Mouse (Mus musculus): Measurements from ENCODE around the gene Olfr175-ps1. TPM values are rescaled to one million over a fixed set of nuclear protein-coding genes. Genes with fewer than 3 reads are reported as not detected.

Olfr175-ps1 gene
- not detected in 2 replicates for polyA plus RNA-seq (2015; fragmentation: Nextera tagmentation; extraction: Ambion mirVana)

DNA sequence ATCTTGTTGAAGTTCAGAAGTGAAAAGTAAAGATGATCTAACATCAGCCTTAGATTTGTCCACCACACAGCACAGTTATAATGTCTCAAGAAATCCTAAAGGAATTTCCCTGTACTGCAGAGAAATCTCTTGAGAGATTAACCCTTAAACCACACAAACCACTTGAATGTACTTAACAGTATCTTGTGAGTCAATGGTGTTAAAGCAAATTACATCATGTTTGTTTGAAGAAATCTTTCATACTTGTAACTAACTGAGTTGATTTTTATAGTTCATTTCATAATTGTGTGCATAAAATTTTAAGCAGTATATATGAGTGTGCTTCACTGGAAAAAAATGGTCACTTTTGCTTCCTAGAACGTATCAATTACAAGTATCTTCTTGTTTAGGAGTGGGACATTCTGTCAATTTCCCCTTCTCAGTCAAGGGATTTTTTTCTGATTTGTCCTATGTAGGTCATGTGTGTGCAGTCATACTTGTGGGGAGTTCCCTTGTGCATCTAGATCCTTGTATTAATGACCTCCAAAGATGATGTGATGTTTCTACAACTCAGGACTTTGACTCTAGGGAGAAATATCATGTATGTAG lies at the start of gene Olfr175-ps1:
Gene Olfr175-ps1, minus strand, starts transcription at position 51 of the 588 bp plus-strand sequence.
- WGBS = 73% methylated on average over 1 of the region's 1 CpGs
- Histone ChIP-seq H3K27me3 (replicated peaks; ENCODE audit: control insufficient read depth, insufficient read depth, low read length) (no peaks in the 10 kb centered on the region), H3K27ac (ENCODE audit: low read depth, low read length) (no peak within 1 kb of the TSS), H3K4me2 (replicated peaks; ENCODE audit: low read depth) (no peak within 1 kb of the TSS), H3K4me3 (ENCODE audit: low read depth, low read length) (no peak within 1 kb of the TSS), H3K36me3 (ENCODE audit: control insufficient read depth, insufficient read depth) (no peaks in the 10 kb centered on the region), H3K4me1 (replicated peaks; ENCODE audit: control insufficient read depth, insufficient read depth, low read length) (no peaks in the 10 kb centered on the region), H3K9ac (ENCODE audit: low read depth, low read length) (no peak within 1 kb of the TSS), H3K9me3 (ENCODE audit: control insufficient read depth) (no peaks in the 10 kb centered on the region)
- TF ChIP-seq CTCF (IDR thresholded peaks at IDR 0.05; ENCODE audit: low read depth) = no peak
- ATAC-seq = no peak

GRCm38 (mm10) chr16:58874668-58875067 lies 48.1 kb upstream of the Olfr175-ps1 start, which contains the start of gene Olfr177:
Olfr177 (minus strand) TSS chr16:58874768.
- Histone ChIP-seq H3K36me3 (ENCODE audit: control insufficient read depth, insufficient read depth) (no peaks in the 10 kb centered on the region), H3K27me3 (replicated peaks; ENCODE audit: control insufficient read depth, insufficient read depth, low read length) (no peaks in the 10 kb centered on the region), H3K4me3 (ENCODE audit: low read depth, low read length) (no peak within 1 kb of the TSS), H3K4me1 (replicated peaks; ENCODE audit: control insufficient read depth, insufficient read depth, low read length) (no peaks in the 10 kb centered on the region), H3K27ac (ENCODE audit: low read depth, low read length) (no peak within 1 kb of the TSS), H3K9me3 (ENCODE audit: control insufficient read depth) (no peaks in the 10 kb centered on the region), H3K4me2 (replicated peaks; ENCODE audit: low read depth) (no peak within 1 kb of the TSS), H3K9ac (ENCODE audit: low read depth, low read length) (no peak within 1 kb of the TSS)
- ATAC-seq = no peak
- no peak for TF ChIP-seq CTCF (IDR thresholded peaks at IDR 0.05; ENCODE audit: low read depth)
- 49% methylated on average over 1 of the region's 1 CpGs for WGBS

- no peaks in the 10 kb centered on the region for H3K36me3 ChIP-seq (ENCODE audit: control insufficient read depth, insufficient read depth)
- 73% methylated on average over 1 of the region's 1 CpGs for WGBS
- no peaks in the 10 kb centered on the region for H3K4me1 ChIP-seq (replicated peaks; ENCODE audit: control insufficient read depth, insufficient read depth, low read length)
- no peak overlapping the region for H3K27ac ChIP-seq (ENCODE audit: low read depth, low read length)
- no peaks in the 10 kb centered on the region for H3K27me3 ChIP-seq (replicated peaks; ENCODE audit: control insufficient read depth, insufficient read depth, low read length)
- H3K9ac ChIP-seq (ENCODE audit: low read depth, low read length) = no peak overlapping the region
- no peak for ATAC-seq
- no peak overlapping the region for H3K4me3 ChIP-seq (ENCODE audit: low read depth, low read length)
- H3K4me2 ChIP-seq (replicated peaks; ENCODE audit: low read depth) = no peak overlapping the region
- no peak for TF ChIP-seq CTCF (IDR thresholded peaks at IDR 0.05; ENCODE audit: low read depth)
- no peaks in the 10 kb centered on the region for H3K9me3 ChIP-seq (ENCODE audit: control insufficient read depth)
Observed at GRCm38 (mm10) chr16:58861479-58861878, 34.9 kb upstream of the Olfr175-ps1 start.

DNA sequence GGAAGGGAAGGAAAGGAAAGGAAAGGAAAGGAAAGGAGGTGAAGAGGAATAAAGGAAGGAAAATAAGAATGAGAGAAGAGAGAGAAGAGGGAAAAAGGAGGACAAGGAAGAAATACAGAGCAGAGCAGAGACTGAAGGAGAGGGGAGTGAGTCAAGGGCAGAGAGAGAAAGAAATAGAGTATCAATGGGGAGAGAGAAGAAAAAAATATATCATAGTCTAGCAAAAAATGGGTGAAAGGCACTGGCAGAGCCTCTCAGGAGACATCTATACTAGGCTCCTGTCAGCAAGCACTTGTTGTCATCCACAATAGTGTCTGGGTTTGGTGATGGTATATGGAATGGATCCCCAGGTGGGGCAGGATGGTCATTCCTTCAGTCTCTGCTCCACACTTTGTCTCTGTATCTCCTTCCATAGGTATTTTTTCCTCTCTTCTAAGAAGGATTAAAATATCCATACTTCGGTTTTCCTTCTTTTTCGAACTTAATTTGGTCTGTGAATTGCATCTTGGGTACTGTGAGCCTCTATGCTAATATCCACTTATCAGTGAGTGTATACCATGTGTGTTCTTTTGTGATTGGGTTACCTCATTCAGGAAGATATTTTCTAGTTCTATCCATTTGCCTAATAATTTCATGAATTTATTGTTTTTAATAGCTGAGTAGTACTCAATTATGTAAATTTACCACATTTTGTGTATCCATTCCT lies 33.6 kb upstream of the Olfr175-ps1 start:
- TF ChIP-seq CTCF (IDR thresholded peaks at IDR 0.05; ENCODE audit: low read depth) = no peak
- no peak for ATAC-seq
- no peak overlapping the region for H3K4me3 ChIP-seq (ENCODE audit: low read depth, low read length)
- H3K27ac ChIP-seq (ENCODE audit: low read depth, low read length) = no peak overlapping the region
- H3K27me3 ChIP-seq (replicated peaks; ENCODE audit: control insufficient read depth, insufficient read depth, low read length) = no peaks in the 10 kb centered on the region
- H3K4me2 ChIP-seq (replicated peaks; ENCODE audit: low read depth) = no peak overlapping the region
- no peaks in the 10 kb centered on the region for H3K9me3 ChIP-seq (ENCODE audit: control insufficient read depth)
- no peaks in the 10 kb centered on the region for H3K4me1 ChIP-seq (replicated peaks; ENCODE audit: control insufficient read depth, insufficient read depth, low read length)
- H3K9ac ChIP-seq (ENCODE audit: low read depth, low read length) = no peak overlapping the region
- WGBS = 82% methylated on average over 2 of the region's 2 CpGs
- H3K36me3 ChIP-seq (ENCODE audit: control insufficient read depth, insufficient read depth) = no peaks in the 10 kb centered on the region

- H3K9me3 ChIP-seq (ENCODE audit: control insufficient read depth) = no peaks in the 10 kb centered on the region
- H3K27me3 ChIP-seq (replicated peaks; ENCODE audit: control insufficient read depth, insufficient read depth, low read length) = no peaks in the 10 kb centered on the region
- H3K27ac ChIP-seq (ENCODE audit: low read depth, low read length) = no peak within 1 kb of the TSS
- ATAC-seq = no peak
- no peak within 1 kb of the TSS for H3K4me3 ChIP-seq (ENCODE audit: low read depth, low read length)
- H3K36me3 ChIP-seq (ENCODE audit: control insufficient read depth, insufficient read depth) = no peaks in the 10 kb centered on the region
- no peak within 1 kb of the TSS for H3K4me2 ChIP-seq (replicated peaks; ENCODE audit: low read depth)
- WGBS = 74% methylated on average over 2 of the region's 2 CpGs
- TF ChIP-seq CTCF (IDR thresholded peaks at IDR 0.05; ENCODE audit: low read depth) = no peak
- H3K4me1 ChIP-seq (replicated peaks; ENCODE audit: control insufficient read depth, insufficient read depth, low read length) = no peaks in the 10 kb centered on the region
- no peak within 1 kb of the TSS for H3K9ac ChIP-seq (ENCODE audit: low read depth, low read length)
Observed at GRCm38 (mm10) chr16:58800168-58800567, 26.4 kb downstream of the Olfr175-ps1 start, which contains the start of gene Olfr173. Olfr173 (minus strand) TSS chr16:58800268.

Other genes with a start within 250 kb of the Olfr175-ps1 start
- gene Gm813, start 209.8 kb downstream of the Olfr175-ps1 start, polyA plus RNA-seq (2015; fragmentation: Nextera tagmentation; extraction: Ambion mirVana) = not detected in 2 replicates
- not detected in 2 replicates for gene E330017A01Rik, start 188.0 kb downstream of the Olfr175-ps1 start, polyA plus RNA-seq (2015; fragmentation: Nextera tagmentation; extraction: Ambion mirVana)
- 54.5 and 56.7 TPM in 2 replicates for gene Cpox, start 156.5 kb downstream of the Olfr175-ps1 start, polyA plus RNA-seq (2015; fragmentation: Nextera tagmentation; extraction: Ambion mirVana)
- 0.20 and 0.34 TPM in 2 replicates for gene Gpr15, start 107.7 kb downstream of the Olfr175-ps1 start, polyA plus RNA-seq (2015; fragmentation: Nextera tagmentation; extraction: Ambion mirVana)
- 86.0 and 86.1 TPM in 2 replicates for gene Cldnd1, start 98.9 kb downstream of the Olfr175-ps1 start, polyA plus RNA-seq (2015; fragmentation: Nextera tagmentation; extraction: Ambion mirVana)
- gene Olfr172, start 63.6 kb downstream of the Olfr175-ps1 start, polyA plus RNA-seq (2015; fragmentation: Nextera tagmentation; extraction: Ambion mirVana) = not detected in 2 replicates
- not detected in 2 replicates for gene Olfr173, start 26.5 kb downstream of the Olfr175-ps1 start, polyA plus RNA-seq (2015; fragmentation: Nextera tagmentation; extraction: Ambion mirVana)
- not detected in 2 replicates for gene Olfr177, start 48.0 kb upstream of the Olfr175-ps1 start, polyA plus RNA-seq (2015; fragmentation: Nextera tagmentation; extraction: Ambion mirVana)
- gene Olfr178, start 65.3 kb upstream of the Olfr175-ps1 start, polyA plus RNA-seq (2015; fragmentation: Nextera tagmentation; extraction: Ambion mirVana) = not detected in 2 replicates
- gene Olfr181, start 102.0 kb upstream of the Olfr175-ps1 start, polyA plus RNA-seq (2015; fragmentation: Nextera tagmentation; extraction: Ambion mirVana) = not detected in 2 replicates
- not detected in 2 replicates for gene Olfr180, start 102.6 kb upstream of the Olfr175-ps1 start, polyA plus RNA-seq (2015; fragmentation: Nextera tagmentation; extraction: Ambion mirVana)
- gene Olfr183, start 168.6 kb upstream of the Olfr175-ps1 start, polyA plus RNA-seq (2015; fragmentation: Nextera tagmentation; extraction: Ambion mirVana) = not detected in 2 replicates
- not detected in 2 replicates for gene Olfr186, start 203.5 kb upstream of the Olfr175-ps1 start, polyA plus RNA-seq (2015; fragmentation: Nextera tagmentation; extraction: Ambion mirVana)
- not detected in 2 replicates for gene Olfr187, start 213.0 kb upstream of the Olfr175-ps1 start, polyA plus RNA-seq (2015; fragmentation: Nextera tagmentation; extraction: Ambion mirVana)

Measured in intestine, postnatal 0 days (tissue).